Mouse (Mus musculus) spleen, adult 12 weeks (tissue): Measurements from ENCODE around the gene Rtn2.

Experiments used
- DNase-seq: peaks from one replicate; pipeline ENCODE4 v3.0.0; 2022; ENCODE audit warnings: low spot score

Gene Rtn2

GRCm38 (mm10) chr7:19319458-19319857 lies 37.0 kb downstream of the Rtn2 start:
- DNase-seq, result no peak

DNA sequence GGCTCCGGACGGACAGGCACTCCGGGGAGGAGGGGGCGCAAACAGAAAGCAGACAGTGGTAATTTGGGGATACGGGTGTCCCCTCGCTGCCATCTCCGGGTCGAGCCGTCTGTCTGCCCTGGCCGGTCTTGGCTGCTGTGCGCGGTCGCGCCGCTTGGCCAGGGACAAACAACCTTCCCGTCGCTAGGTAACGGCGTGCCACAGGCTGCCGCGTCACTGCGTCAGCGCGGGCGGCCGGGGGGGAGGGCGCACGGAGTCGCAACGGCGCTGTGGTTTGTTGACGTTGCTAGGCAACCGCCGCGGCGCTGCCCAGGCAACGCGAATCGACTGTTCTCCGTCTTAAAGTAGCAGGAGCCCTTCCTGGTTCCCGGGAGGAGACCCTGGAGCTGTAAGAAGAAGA lies 37.5 kb downstream of the Rtn2 start:
- DNase-seq, result peak; percentile 79

DNA sequence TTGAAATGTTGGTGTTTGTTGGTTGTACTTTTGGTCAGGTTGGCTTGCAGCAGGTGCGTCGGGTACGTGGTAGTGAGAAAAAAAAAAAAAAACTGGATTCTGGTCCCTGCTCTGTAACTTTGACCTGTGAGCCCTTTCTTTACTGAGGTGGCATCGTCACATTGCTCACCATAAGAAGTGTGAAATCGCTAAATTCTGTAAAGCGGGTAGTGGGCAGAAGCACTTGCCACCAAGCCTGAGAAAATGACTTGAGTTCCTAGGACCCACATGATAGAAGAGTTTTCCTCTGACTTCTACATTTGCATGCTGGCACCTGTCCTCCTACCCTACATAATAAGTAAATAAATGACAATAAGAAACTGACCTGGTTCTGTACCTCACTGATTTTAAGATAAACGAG lies 38.2 kb downstream of the Rtn2 start:
- no peak for DNase-seq

- DNase-seq, result no peak
Measured at GRCm38 (mm10) chr7:19321464-19321863, 39.0 kb downstream of the Rtn2 start.

DNA sequence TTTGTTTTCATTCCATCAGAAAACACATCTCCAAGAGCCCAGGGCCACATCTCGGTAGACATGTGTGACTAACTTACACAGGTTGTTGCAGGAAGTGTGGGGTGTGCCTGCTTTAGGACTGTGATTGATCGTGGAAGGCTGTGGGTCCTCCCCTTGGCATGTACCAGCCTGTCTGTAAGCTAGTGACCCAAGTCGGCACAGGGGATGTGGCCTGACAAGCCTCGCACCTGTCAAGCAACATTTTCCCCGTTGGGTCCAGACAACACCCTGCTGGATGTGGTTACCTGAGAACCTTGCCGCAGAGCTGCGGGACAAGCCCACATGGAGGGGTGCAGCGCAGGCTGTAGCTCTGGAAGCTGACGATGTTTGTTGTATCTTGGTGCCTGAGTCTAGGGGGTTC lies 40.1 kb downstream of the Rtn2 start:
- no peak for DNase-seq

DNA sequence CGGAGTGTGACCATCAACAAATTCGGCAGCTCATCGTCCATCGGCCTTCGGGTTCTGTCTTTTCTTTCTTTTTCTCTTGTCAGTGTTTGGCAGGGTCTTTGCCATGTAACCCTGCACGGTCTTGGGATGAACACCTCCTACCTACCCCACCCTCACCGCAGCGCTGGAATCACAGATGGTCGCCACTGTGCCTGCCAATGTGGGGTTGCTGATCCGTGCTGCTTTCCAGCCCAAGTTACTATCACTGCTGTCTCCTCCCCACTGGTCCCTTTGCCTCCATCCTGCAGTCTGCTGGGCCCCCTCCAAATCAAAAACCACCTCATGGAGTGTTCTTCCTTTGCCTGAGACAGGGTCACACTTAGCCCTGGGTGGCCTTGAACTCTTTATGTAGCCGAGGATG lies 41.8 kb downstream of the Rtn2 start:
- no peak for DNase-seq

GRCm38 (mm10) chr7:19325262-19326199 lies 43.1 kb downstream of the Rtn2 start:
- DNase-seq, result no peak

- DNase-seq, result peak; percentile 62
Measured at GRCm38 (mm10) chr7:19326359-19326758, 43.9 kb downstream of the Rtn2 start.

GRCm38 (mm10) chr7:19327128-19327527 lies 44.7 kb downstream of the Rtn2 start:
- DNase-seq, result peak; percentile 56

GRCm38 (mm10) chr7:19327782-19328181 lies 45.4 kb downstream of the Rtn2 start:
- no peak for DNase-seq

DNA sequence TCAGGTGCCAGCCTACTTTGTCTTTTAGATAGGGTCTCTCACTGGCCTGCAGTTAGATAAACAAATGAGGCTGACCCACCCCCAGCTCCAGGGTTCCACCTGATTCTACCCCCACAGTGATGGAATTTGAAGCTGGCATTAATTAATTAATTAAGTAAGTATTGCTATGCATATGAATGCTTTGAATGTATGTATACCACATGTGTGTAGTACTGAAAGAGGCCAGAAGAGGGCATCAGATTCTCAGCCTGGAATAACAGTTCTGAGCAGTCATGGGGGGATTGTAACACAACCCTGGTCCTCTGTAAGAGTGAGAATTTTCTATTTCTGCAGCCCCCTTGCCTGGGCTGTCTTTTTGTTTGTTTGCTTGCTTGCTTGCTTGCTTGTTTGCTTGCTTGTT lies 46.0 kb downstream of the Rtn2 start:
- no peak for DNase-seq

DNA sequence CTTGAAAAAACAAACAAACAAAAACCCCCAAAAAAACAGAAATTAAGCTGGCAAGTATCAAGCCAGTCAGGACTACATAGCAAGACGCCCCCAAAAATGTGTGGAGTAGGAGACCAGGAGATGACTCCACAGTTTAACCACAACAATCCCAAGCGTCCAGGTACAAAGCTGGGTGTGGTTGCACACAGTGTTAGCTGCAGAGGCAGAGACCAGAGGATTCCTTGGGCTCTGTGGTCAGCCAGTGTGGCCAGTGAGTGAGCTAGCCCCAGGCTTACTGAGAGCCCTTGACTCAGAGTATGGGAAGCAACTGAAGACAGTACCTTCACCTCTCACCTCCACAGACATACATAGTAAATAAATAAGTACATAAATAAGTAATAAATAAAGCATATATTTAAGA lies 49.5 kb downstream of the Rtn2 start:
- no peak for DNase-seq

DNA sequence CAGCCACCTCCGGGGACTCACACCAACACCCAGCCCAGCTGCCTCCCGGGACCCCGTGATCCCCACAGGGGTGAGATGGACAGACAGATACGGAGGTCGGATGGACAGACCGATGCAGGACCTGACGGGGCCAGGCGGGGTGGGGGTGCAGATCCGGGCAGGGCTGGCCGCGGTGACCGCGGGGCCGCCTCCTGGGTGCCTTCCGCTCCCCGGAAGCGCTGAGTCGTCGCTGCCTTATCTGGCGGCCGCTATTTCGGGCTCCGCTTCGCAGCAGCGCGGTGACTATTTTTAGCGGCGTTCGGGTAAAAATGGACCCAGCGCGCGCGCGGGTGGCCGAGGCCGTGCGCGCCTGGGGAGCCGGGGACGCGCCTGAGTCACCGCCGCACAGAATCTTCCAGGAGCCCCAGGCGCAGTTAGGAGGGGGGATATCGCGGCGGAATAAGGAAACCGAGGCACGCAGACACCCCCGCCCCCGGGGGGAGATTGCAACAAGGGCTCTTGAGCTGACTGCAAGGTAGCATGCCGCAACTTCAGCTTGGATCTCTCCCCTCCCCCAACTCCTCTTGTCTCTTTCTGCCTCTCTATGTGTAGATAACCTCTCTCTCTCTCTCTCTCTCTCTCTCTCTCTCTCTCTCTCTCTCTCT lies 50.4 kb downstream of the Rtn2 start:
- DNase-seq, result peak; percentile 51

DNA sequence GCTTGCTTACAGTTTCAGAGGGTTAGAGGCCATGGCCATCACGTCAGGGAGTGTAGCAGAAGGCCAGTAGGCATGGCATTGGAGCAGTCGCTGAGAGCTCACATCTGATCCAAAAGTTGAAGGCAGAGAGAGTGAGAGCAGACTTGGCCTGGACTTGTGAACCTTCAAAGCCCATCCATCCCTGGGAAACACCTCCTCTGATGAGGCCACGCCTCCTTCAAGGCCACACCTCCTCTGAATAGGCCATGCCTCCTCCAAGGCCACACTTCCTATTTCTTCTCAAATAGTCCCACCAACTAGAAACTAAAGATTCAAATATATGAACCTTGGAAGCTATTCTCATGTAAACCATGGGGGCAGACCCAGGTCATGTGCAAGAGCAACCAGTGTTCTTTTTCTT lies 53.2 kb downstream of the Rtn2 start:
- DNase-seq, result no peak

- no peak for DNase-seq
Measured at GRCm38 (mm10) chr7:19337122-19337521, 54.7 kb downstream of the Rtn2 start.

DNA sequence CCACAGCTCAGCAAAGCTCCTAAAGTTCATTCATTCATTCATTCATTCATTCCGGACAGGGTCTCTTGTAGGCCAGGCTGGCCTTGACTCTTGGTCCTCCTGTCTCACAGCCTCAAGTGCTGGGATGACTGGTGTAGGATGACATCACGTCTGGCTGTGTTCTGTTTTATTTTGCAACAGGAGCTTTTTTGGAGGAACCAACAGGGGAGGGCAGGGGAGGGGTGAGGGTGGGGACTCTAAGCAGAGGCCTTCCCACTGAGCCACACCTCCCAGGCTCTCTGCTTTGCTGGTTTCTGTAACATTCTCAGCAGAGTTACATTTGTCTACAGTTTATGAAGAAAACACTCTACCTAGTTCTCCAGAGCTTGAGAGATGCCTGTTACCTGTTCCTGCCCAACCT lies 55.6 kb downstream of the Rtn2 start:
- DNase-seq, result no peak

DNA sequence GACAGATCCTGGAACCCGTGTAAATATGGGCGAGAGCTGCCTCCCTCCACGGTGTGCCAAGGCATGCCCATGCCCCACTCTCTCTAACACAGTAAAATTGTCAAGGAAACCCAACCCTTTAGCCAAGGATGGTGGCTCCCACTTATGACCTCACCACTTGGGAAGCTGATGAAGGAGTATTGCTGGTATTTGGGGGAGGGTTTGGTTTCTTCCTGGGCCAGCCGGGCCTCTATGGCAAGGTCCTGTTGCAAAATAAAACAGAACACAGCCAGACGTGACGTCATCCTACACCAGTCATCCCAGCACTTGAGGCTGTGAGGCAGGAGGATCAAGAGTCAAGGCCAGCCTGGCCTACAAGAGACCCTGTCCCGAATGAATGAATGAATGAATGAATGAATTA lies 56.2 kb downstream of the Rtn2 start:
- DNase-seq, result no peak

DNA sequence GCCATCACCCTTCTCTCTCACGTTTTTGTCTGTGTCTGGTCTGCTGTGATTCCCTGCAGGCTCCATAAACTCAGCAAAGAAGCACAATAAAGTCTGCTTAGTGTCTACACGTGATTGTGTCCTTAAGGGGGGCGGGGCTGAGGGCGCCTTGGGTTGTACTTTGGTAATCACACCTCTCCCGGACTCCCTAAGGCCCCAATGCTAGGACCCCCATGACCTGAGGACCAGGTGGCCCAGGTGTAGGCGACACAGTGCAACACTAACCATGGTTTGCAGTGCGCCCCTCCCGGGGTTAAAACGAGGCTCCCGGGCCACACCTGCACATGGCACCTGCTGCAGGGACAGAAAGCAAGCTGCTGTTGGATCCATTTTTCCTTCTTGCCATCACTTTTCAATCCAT lies 58.8 kb downstream of the Rtn2 start:
- DNase-seq, result no peak

DNA sequence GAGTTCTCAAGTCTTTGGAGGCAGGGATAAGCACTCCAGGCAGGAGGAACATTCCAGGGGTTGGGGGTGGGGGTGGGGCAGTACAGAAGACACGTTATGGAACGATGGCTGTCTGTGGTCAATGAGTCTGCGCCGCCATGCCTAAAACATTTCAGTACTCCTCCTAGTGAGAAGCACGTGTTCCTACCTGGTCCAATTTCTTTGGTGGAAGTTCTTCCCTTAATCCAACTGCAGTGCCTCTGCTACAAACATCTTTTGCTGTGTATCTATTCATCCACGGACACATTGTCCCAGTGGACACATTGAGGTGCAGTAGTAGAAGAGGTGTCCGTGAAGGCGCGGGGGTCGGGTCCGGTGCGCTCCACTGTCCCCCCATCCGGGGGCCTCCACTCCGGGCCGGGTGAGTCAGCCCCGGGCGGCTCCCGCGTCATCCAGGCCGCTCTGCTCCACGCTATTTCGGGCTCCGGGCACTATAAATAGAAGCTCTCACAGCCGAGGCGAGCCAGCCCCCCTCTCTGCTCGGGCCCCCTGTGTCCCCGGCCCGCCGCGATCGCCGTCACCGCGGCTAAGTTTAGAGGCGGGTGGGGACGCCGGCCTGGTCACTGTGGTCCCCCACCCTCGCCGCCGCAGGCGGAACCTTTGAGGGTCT lies 59.5 kb downstream of the Rtn2 start:
- DNase-seq, result no peak

- no peak for DNase-seq
Measured at GRCm38 (mm10) chr7:19342481-19343027, 60.1 kb downstream of the Rtn2 start.

GRCm38 (mm10) chr7:19343210-19343808 lies 60.9 kb downstream of the Rtn2 start:
- DNase-seq, result no peak

GRCm38 (mm10) chr7:19344237-19344847 lies 61.9 kb downstream of the Rtn2 start, which contains the start of gene Ercc1:
Gene Ercc1 (plus strand): TSS chr7:19344778.
- no peak for DNase-seq
